Mouse (Mus musculus): ENCODE measurements around the gene Scn11a. TPM values are rescaled to one million over a fixed set of nuclear protein-coding genes. Genes with fewer than 3 reads are reported as not detected.

Scn11a gene
- total and polyA plus RNA-seq, 2 experiments from 2014 or later: 0.21 to 0.57 TPM

- Histone ChIP-seq H3K4me1 (ENCODE audit: insufficient read depth) (no peaks in the 10 kb centered on the region), H3K36me3 (ENCODE audit: insufficient read depth) (no peaks in the 10 kb centered on the region), H3K9me3 (ENCODE audit: low read length) (no peaks in the 10 kb centered on the region), H3K27ac (ENCODE audit: low read depth, low read length) (no peak overlapping the region), H3K27me3 (ENCODE audit: insufficient read depth, low read length) (no peaks in the 10 kb centered on the region), H3K4me3 (ENCODE audit: low read depth, low read length) (no peak overlapping the region), H3K9ac (no peak overlapping the region), H3K4me2 (ENCODE audit: low read depth) (no peak overlapping the region)
- ATAC-seq: no peak
- WGBS: 48% methylated on average over 7 of the region's 7 CpGs
- no peak for DNase-seq
- peak; percentile 36; the same call in 1 of the 2 replicates for TF ChIP-seq CTCF (IDR thresholded peaks at IDR 0.05; ENCODE audit: low read depth)
These were observed 56.7 kb downstream of the Scn11a start for GRCm38 (mm10) chr9:119768585-119768984.

GRCm38 (mm10) chr9:119760226-119760625, 65.0 kb downstream of the Scn11a start:
- H3K27ac ChIP-seq (ENCODE audit: low read depth, low read length): no peak overlapping the region
- 85% methylated on average over 3 of the region's 3 CpGs for WGBS
- H3K4me3 ChIP-seq (ENCODE audit: low read depth, low read length): no peak overlapping the region
- no peak for DNase-seq
- H3K9ac ChIP-seq: no peak overlapping the region
- H3K36me3 ChIP-seq (ENCODE audit: insufficient read depth): no peaks in the 10 kb centered on the region
- H3K4me1 ChIP-seq (ENCODE audit: insufficient read depth): no peaks in the 10 kb centered on the region
- H3K9me3 ChIP-seq (ENCODE audit: low read length): no peaks in the 10 kb centered on the region
- ATAC-seq: no peak
- no peak overlapping the region for H3K4me2 ChIP-seq (ENCODE audit: low read depth)
- H3K27me3 ChIP-seq (ENCODE audit: insufficient read depth, low read length): no peaks in the 10 kb centered on the region
- no peak for TF ChIP-seq CTCF (IDR thresholded peaks at IDR 0.05; ENCODE audit: low read depth)

GRCm38 (mm10) chr9:119759457-119759856, 65.8 kb downstream of the Scn11a start:
- Histone ChIP-seq H3K4me2 (ENCODE audit: low read depth) (no peak overlapping the region), H3K9me3 (ENCODE audit: low read length) (no peaks in the 10 kb centered on the region), H3K27me3 (ENCODE audit: insufficient read depth, low read length) (no peaks in the 10 kb centered on the region), H3K9ac (no peak overlapping the region), H3K36me3 (ENCODE audit: insufficient read depth) (no peaks in the 10 kb centered on the region), H3K27ac (ENCODE audit: low read depth, low read length) (no peak overlapping the region), H3K4me1 (ENCODE audit: insufficient read depth) (no peaks in the 10 kb centered on the region), H3K4me3 (ENCODE audit: low read depth, low read length) (no peak overlapping the region)
- 0 out of 2 replicates have a peak, but pooled peaks have one; percentile 8 for TF ChIP-seq CTCF (IDR thresholded peaks at IDR 0.05; ENCODE audit: low read depth)
- WGBS: 87% methylated on average over 1 of the region's 1 CpGs
- ATAC-seq (no peak), DNase-seq (no peak)

- H3K4me3 ChIP-seq (ENCODE audit: low read depth, low read length): no peak overlapping the region
These were observed 73.7 kb downstream of the Scn11a start for GRCm38 (mm10) chr9:119751507-119751906.

GRCm38 (mm10) chr9:119749112-119749511, 76.1 kb downstream of the Scn11a start:
- no peaks in the 10 kb centered on the region for H3K4me1 ChIP-seq (ENCODE audit: insufficient read depth)
- H3K4me3 ChIP-seq (ENCODE audit: low read depth, low read length): no peak overlapping the region
- H3K27ac ChIP-seq (ENCODE audit: low read depth, low read length): no peak overlapping the region
- no peak overlapping the region for H3K9ac ChIP-seq
- ATAC-seq (no peak), DNase-seq (no peak)
- WGBS: 74% methylated on average over 9 of the region's 9 CpGs
- no peak for TF ChIP-seq CTCF (IDR thresholded peaks at IDR 0.05; ENCODE audit: low read depth)
- no peaks in the 10 kb centered on the region for H3K27me3 ChIP-seq (ENCODE audit: insufficient read depth, low read length)
- H3K4me2 ChIP-seq (ENCODE audit: low read depth): no peak overlapping the region
- H3K36me3 ChIP-seq (ENCODE audit: insufficient read depth): no peaks in the 10 kb centered on the region
- no peaks in the 10 kb centered on the region for H3K9me3 ChIP-seq (ENCODE audit: low read length)

More at GRCm38 (mm10) chr9:119751507-119751906, 73.7 kb downstream of the Scn11a start:
- Histone ChIP-seq H3K36me3 (ENCODE audit: insufficient read depth) (no peaks in the 10 kb centered on the region), H3K27ac (ENCODE audit: low read depth, low read length) (no peak overlapping the region), H3K4me1 (ENCODE audit: insufficient read depth) (no peaks in the 10 kb centered on the region), H3K4me2 (ENCODE audit: low read depth) (no peak overlapping the region), H3K9me3 (ENCODE audit: low read length) (no peaks in the 10 kb centered on the region), H3K9ac (no peak overlapping the region), H3K27me3 (ENCODE audit: insufficient read depth, low read length) (no peaks in the 10 kb centered on the region)
- ATAC-seq (peak; percentile 86), DNase-seq (peak; percentile 83)
- TF ChIP-seq CTCF (IDR thresholded peaks at IDR 0.05; ENCODE audit: low read depth): peak; percentile 86
- WGBS: 10% methylated on average over 5 of the region's 5 CpGs

- Histone ChIP-seq H3K36me3 (ENCODE audit: insufficient read depth) (no peaks in the 10 kb centered on the region), H3K27ac (ENCODE audit: low read depth, low read length) (no peak overlapping the region), H3K9me3 (ENCODE audit: low read length) (no peaks in the 10 kb centered on the region), H3K4me1 (ENCODE audit: insufficient read depth) (no peaks in the 10 kb centered on the region), H3K9ac (no peak overlapping the region), H3K27me3 (ENCODE audit: insufficient read depth, low read length) (no peaks in the 10 kb centered on the region), H3K4me3 (ENCODE audit: low read depth, low read length) (no peak overlapping the region), H3K4me2 (ENCODE audit: low read depth) (no peak overlapping the region)
- no peak for DNase-seq
- ATAC-seq: no peak
- no peak for TF ChIP-seq CTCF (IDR thresholded peaks at IDR 0.05; ENCODE audit: low read depth)
- WGBS: 84% methylated on average over 4 of the region's 4 CpGs
These were observed 81.4 kb downstream of the Scn11a start for GRCm38 (mm10) chr9:119743900-119744299.

GRCm38 (mm10) chr9:119743312-119743711, 81.9 kb downstream of the Scn11a start:
- no peaks in the 10 kb centered on the region for H3K36me3 ChIP-seq (ENCODE audit: insufficient read depth)
- no peak overlapping the region for H3K27ac ChIP-seq (ENCODE audit: low read depth, low read length)
- H3K9ac ChIP-seq: no peak overlapping the region
- 78% methylated on average over 3 of the region's 3 CpGs for WGBS
- H3K4me3 ChIP-seq (ENCODE audit: low read depth, low read length): no peak overlapping the region
- ATAC-seq (no peak), DNase-seq (no peak)
- no peaks in the 10 kb centered on the region for H3K9me3 ChIP-seq (ENCODE audit: low read length)
- no peaks in the 10 kb centered on the region for H3K4me1 ChIP-seq (ENCODE audit: insufficient read depth)
- TF ChIP-seq CTCF (IDR thresholded peaks at IDR 0.05; ENCODE audit: low read depth): no peak
- H3K4me2 ChIP-seq (ENCODE audit: low read depth): no peak overlapping the region
- no peaks in the 10 kb centered on the region for H3K27me3 ChIP-seq (ENCODE audit: insufficient read depth, low read length)

Data from forebrain, postnatal 0 days (tissue).